Mouse (Mus musculus) spleen, adult 2 months (tissue): ENCODE results near the gene Lap3. TPM values are rescaled to one million over a fixed set of nuclear protein-coding genes. Genes with fewer than 3 reads are reported as not detected.

ENCODE experiments used
- DNase-seq, 2 experiments: peaks; one replicate each; pipeline versions ENCODE4 v3.0.0 to v3.0.0-alpha.2; 2012 to 2021; ENCODE audit warnings: low spot score in 2 of 2, low read depth in 1 of 2
- H3K27ac ChIP-seq: fragments of 200-500 bp; 2 replicates; pipeline ENCODE4 v1.5.1; 2012; ENCODE audit warnings: low read length, inconsistent platforms; ENCODE audit not compliant: insufficient read depth
- H3K27me3 ChIP-seq: fragments of 200-500 bp; 2 replicates; pipeline ENCODE4 v1.6.1; 2012; ENCODE audit warnings: mild to moderate bottlenecking, moderate library complexity, low read length, inconsistent platforms; ENCODE audit not compliant: control insufficient read depth, insufficient read depth
- H3K36me3 ChIP-seq: fragments of 200-500 bp; 2 replicates; pipeline ENCODE4 v1.6.1; 2012; ENCODE audit warnings: mild to moderate bottlenecking, low read length, inconsistent platforms; ENCODE audit not compliant: control insufficient read depth, insufficient read depth
- H3K4me1 ChIP-seq: fragments of 200-500 bp; 2 replicates; pipeline ENCODE4 v1.6.1; 2011; ENCODE audit warnings: inconsistent platforms; ENCODE audit not compliant: control insufficient read depth, insufficient read depth, insufficient read length
- H3K4me3 ChIP-seq: fragments of 200-500 bp; 2 replicates; pipeline ENCODE4 v1.5.1; 2011; ENCODE audit warnings: mild to moderate bottlenecking, inconsistent platforms; ENCODE audit not compliant: insufficient read depth, insufficient read length; ENCODE audit errors: extremely low read depth
- CTCF ChIP-seq: fragments of 200-500 bp; IDR thresholded peaks from 2 replicates; pipeline ENCODE4 v1.5.1; 2011; ENCODE audit warnings: mild to moderate bottlenecking, inconsistent platforms; ENCODE audit not compliant: insufficient read depth, insufficient read length, insufficient replicate concordance; ENCODE audit errors: extremely low read depth
- POLR2A ChIP-seq: fragments of 200-500 bp; IDR thresholded peaks from 2 replicates; pipeline ENCODE4 v1.6.1; 2011; ENCODE audit warnings: low read depth, low read length, inconsistent platforms
- WGBS: fragments of 180-500 bp; shearing (Covaris S2); methylation state at CpG from one replicate; pipeline ENCODE4 v1.1.7; 2018; 5-methylcytosine and 5-hydroxymethylcytosine counted together
- polyA plus RNA-seq: library from polyadenylated mRNA; depleted of rRNA; stranded (reverse); fragments of >200 nt; gene quantifications from 2 replicates; pipeline ENCODE4 v1.2.3, GENCODE M21; 2012

Gene Lap3
- polyA plus RNA-seq, 1 experiment: 9.5 TPM

DNA sequence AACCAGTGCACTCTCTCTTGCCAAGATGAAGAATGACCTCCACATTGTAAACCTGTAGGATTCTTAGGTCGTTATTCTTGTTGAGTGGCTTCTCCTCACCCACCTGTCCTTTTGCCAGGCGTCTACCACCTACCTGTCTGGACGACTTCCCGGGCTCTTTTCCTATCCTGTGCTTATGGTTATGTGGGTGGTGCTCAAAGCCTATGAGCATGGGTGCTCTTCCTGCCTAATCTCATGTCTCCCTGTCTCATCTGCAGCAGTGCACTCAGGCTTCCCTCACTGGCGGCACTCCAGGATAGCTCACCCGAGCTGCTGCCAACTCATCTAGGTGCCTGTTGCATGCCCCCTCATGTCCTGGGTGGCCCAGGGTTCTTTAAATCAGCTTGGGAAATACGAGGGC, 15.6 kb upstream of the Lap3 start:
- TF ChIP-seq CTCF (no peak), POLR2A (no peak)
- 78% methylated on average over 7 of the region's 7 CpGs for WGBS
- no peak for DNase-seq
- Histone ChIP-seq H3K27ac (no peak overlapping the region), H3K4me1 (no peaks in the 10 kb centered on the region), H3K27me3 (no peaks in the 10 kb centered on the region), H3K36me3 (no peaks in the 10 kb centered on the region), H3K4me3 (no peak overlapping the region)

DNA sequence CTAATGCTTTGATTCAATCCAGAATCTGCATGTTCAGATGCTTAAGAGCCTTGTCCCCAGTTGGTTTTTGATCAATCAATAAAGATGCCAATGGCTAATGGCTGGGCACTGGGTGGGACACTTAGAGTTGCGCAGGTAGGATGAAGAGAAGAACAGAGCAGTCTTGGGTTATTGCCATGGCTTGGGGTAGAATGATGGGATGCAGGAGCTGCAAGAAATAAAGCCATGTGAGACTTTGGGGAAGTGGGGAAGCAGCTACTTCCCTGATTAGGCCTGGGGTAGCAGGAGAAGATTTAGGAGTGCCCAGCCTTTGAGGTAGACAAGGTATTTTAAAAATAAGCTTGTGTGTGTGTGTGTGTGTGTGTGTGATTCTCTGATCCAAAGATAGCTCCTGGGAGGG, 13.1 kb upstream of the Lap3 start:
- WGBS: 92% methylated on average over 1 of the region's 1 CpGs
- TF ChIP-seq CTCF: no peak
- no peak for TF ChIP-seq POLR2A
- H3K27me3 ChIP-seq: no peaks in the 10 kb centered on the region
- H3K27ac ChIP-seq: no peak overlapping the region
- H3K4me1 ChIP-seq: no peaks in the 10 kb centered on the region
- H3K36me3 ChIP-seq: no peaks in the 10 kb centered on the region
- no peak for DNase-seq
- no peak overlapping the region for H3K4me3 ChIP-seq

DNA sequence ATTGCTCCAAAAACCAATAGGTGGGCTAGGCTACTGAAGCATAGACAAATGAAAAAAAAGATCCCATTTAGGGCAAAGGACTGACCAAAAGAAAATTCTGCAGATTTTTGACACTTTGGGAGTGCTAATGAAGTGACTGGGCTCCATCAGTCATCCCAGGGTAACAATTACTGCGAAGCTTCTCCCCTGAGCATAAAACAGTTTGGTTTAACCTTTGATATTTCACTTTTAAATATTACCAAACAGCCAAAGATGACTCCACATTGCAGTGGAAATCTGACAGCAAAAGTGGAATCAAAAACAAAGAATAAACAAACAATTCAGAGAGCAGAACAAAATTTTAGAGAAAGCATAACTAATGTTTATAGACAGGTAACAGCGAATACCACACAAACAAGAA, 12.0 kb upstream of the Lap3 start:
- Histone ChIP-seq H3K4me3 (no peak overlapping the region), H3K27ac (no peak overlapping the region), H3K36me3 (no peaks in the 10 kb centered on the region), H3K4me1 (no peaks in the 10 kb centered on the region), H3K27me3 (no peaks in the 10 kb centered on the region)
- no peak for DNase-seq
- TF ChIP-seq CTCF: no peak
- TF ChIP-seq POLR2A: no peak
- 86% methylated on average over 2 of the region's 2 CpGs for WGBS

DNA sequence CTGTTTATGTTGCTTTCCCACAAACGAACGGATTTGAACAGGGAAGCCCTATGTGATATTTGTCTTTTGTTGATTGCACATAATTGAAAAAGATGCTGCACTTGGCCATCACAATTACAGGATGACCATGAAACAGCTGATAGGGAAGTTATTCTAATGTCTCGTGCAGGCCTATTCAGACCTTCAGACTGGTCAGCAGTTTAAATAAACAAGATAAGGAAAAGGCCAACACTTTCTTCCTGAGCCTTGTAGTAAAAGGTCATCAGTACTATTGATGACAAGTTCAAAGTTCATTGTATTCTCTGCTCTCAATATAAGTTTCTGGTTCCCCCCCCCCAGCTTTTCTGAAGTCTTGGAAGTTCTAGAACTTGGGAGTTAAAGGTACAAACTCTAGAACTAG, 10.6 kb upstream of the Lap3 start:
- WGBS: 74% methylated on average over 3 of the region's 3 CpGs
- Histone ChIP-seq H3K4me3 (no peak overlapping the region), H3K27me3 (no peaks in the 10 kb centered on the region), H3K27ac (no peak overlapping the region), H3K36me3 (no peaks in the 10 kb centered on the region), H3K4me1 (no peaks in the 10 kb centered on the region)
- no peak for DNase-seq
- TF ChIP-seq CTCF (no peak), POLR2A (no peak)

DNA sequence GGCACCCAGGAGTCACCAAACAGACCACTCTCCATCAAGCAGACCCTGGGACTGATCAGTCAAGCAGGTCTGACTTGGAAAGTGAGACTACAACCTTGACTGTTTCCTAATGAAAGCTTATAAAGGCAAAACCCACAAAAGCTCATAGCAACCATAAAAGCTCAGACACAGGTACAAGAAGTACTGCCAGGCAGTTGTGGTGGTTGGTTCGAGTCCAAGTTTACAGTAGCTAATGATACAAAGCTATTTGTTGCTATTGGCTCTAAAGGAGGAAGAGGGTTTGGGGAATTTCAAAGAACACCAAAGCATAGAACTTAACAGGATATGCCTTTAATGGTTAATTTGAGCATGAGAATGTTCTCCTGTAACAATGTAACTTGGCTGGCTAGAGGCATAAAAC, 9.5 kb upstream of the Lap3 start:
- 85% methylated on average over 1 of the region's 1 CpGs for WGBS
- Histone ChIP-seq H3K27ac (no peak overlapping the region), H3K27me3 (no peaks in the 10 kb centered on the region), H3K4me1 (no peaks in the 10 kb centered on the region), H3K4me3 (no peak overlapping the region), H3K36me3 (no peaks in the 10 kb centered on the region)
- DNase-seq: no peak
- TF ChIP-seq POLR2A (no peak), CTCF (no peak)

DNA sequence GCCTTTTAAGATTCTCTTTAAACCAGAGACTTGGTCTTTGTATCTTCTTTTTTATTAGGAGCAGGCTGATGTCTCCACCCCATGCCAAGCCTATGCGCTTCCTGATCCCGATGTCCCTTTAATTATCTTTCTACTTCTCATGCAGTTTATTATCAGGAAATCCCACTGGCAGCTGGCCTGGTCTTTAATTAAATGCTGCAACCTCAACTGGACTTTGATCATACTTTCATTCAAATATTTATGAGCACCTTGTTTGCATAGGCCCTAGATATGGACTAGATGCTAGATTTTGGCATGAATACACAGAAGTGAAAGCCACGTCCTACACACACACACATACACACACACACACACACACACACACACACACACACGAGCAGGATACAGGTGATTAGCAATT, 1.4 kb upstream of the Lap3 start:
- no peak for DNase-seq
- no peaks in the 10 kb centered on the region for H3K36me3 ChIP-seq
- WGBS: 69% methylated on average over 4 of the region's 4 CpGs
- no peak overlapping the region for H3K27ac ChIP-seq
- TF ChIP-seq POLR2A (no peak), CTCF (no peak)
- no peaks in the 10 kb centered on the region for H3K27me3 ChIP-seq
- H3K4me1 ChIP-seq: peaks cover 2% of the 10 kb centered on the region
- H3K4me3 ChIP-seq: no peak overlapping the region

DNA sequence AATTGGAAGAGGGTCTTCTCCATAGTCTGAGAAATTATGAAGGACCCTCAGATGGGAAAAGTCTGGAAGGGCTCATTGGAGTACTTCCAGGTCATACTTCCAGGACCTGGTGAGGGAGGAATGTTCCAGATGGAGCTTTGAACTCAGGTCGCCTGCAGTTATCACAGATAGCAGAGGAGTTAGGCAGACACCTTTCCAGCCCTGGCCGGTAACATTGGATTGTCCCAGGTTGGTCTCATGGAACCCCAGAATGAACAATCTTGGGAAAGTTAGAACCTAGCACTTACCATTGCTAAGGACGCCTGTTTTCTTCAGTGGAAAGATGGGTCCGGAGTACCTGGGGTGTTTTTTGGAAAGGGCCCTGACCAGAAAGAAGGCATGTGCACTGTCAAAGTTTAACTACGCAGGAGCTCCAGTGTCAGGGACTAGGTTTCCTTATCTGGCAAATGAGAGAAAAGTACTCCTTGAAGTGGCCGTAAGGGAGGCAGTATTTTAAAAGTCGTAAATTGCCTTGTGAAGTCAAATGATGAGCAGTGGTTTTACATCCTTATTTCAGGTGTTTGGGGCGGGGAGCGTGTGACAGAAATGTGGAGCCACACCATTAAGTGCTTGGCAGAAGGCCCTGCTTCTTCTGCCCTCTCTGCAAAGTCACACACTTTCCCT, 1.1 kb downstream of the Lap3 start:
- Histone ChIP-seq H3K36me3 (peaks cover 1% of the 10 kb centered on the region; the same call in 1 of the 2 replicates), H3K27ac (no peak overlapping the region), H3K4me3 (no peak overlapping the region), H3K27me3 (no peaks in the 10 kb centered on the region), H3K4me1 (peaks cover 2% of the 10 kb centered on the region)
- TF ChIP-seq POLR2A (no peak), CTCF (no peak)
- DNase-seq: no peak
- 78% methylated on average over 9 of the region's 9 CpGs for WGBS
